Mouse (Mus musculus) monocyte, adult 2 months (primary cell): Measurements from ENCODE around the gene Clic4.

Experiments
- DNase-seq, 2 experiments: peaks; one replicate each; pipeline ENCODE4 v3.0.0; 2022; ENCODE audit warnings: low spot score in 2 of 2, low read depth in 1 of 2

Gene Clic4

DNA sequence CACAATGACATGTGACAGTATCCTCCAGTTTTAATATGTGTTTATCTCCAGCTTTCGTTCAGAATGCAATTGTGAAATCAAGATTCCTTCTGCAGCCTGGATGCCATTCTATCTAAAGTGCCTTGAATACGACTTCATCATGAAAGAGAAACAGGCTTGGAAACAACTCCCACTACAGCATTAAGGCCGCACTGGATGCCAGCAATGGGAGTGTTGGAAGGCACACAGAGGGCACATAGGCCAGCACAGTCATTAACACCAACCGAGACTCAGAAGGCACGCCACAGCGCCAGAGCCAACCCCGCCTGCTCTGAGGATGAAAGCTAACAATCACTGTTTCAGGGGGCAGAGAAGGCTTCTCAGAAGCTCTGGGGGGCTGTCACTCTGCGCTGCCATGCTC is 37.1 kb downstream of the Clic4 start:
- DNase-seq: no peak

DNA sequence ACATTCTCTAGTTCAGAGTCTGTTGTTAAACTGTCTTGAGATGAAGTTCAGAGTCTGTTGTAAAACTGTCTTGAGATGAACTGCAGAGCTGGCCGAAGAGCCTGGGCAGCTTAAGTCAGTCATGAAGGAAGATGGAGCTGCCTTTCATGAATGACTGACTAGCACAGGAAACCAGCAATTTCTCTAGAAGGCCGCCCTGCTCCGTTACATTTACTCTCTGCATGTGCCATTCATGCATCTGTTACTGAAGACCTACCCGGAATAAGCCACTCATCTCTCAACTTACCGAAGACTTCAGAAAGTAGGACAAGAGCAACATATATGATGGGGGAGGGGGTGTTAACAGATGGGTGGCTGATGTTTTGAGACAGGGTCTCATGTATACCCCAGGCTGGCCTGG is 40.1 kb downstream of the Clic4 start:
- no peak for DNase-seq

DNA sequence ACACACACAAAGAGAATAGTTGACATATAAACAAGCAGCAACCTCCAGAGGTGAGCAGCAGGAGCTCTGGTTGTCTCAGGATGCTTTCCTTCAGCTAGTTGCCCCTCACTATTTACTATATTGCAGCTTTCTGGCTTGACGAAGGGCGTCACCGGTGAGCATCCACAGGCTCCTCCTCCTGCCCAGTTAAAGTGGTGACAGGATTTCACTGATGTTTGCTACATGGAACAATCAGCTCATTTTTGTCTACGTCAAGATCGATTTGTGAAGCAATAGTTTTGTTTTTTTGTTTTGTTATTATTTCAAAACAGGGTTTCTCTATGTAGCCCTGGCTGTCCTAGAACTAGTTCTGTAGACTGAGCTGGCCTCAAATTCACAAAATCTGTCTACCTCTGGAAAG is 41.1 kb downstream of the Clic4 start:
- no peak for DNase-seq

DNA sequence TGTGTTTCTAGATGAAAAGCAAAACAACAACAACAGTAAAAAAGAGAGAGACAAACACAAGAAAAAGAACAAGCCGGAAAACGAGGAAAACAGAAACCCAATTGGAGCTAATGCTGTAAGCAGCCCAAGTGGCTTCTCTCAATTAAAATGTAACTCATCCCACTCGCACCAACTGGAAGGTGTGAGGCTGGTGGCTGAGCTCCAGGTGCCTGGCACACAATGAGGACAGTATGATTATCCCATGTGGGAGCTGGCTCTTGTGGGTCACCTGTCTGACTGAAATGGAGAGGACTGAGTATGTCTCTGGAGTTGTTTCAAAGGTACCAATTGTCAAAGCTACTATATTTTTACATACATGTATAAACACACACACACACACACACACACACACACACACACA is 41.5 kb downstream of the Clic4 start:
- no peak for DNase-seq

DNA sequence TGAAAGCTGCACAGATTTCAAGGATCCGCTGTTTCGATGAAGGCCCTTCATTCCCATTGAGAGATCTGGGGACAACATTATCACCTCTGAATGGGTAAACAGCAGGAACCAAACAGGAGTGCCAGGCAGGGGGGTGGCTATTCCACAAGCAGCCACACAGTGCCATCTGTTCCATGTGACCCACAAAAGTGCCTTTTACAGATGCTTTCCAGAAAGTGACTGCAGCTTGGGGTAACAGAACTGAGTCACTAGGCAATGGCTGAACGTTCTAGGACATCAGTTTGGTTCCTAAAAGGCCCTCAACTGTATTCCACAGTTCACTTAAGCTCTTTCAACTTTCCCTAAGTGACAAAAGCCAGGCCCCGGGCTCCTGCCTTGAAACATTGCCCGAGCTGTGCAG is 42.0 kb downstream of the Clic4 start:
- no peak for DNase-seq

DNA sequence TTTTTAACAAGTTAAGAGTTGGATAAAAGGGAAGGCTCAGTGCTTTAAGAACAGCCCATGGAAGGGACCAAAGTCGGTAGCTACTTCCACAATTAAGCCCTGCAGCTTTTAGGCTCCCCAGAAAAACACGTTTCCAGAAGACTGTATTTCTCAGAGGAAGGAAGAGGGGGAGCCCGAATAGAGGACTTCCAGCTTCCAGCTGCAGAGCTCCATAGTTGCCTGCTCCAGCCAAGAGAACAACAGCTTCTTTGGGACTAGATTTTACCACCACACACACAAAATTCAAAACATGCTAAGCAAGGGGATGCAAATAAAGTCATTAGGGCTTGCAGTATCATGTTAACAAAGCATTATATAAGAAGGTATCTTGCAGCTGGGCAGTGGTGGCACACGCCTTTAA is 42.7 kb downstream of the Clic4 start:
- DNase-seq: no peak

DNA sequence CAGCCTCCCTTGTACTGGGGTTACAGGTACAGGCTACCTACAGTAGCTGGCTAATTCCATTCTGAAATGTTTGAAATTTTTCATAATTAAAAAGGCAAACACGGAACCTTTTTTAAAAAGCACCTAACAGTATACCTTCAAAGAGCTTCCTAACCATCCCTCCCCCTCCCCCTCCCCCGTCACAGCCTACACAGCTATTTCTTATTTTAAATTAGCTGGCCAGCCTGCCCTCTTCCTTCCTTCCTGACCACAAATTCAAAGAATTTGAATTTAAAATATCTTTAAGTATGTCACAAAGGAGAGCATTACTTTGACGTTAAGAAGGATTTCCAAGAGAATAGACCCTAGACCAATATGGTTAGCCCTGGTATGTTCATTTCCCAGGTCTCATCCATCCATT is 44.5 kb downstream of the Clic4 start:
- no peak for DNase-seq

DNA sequence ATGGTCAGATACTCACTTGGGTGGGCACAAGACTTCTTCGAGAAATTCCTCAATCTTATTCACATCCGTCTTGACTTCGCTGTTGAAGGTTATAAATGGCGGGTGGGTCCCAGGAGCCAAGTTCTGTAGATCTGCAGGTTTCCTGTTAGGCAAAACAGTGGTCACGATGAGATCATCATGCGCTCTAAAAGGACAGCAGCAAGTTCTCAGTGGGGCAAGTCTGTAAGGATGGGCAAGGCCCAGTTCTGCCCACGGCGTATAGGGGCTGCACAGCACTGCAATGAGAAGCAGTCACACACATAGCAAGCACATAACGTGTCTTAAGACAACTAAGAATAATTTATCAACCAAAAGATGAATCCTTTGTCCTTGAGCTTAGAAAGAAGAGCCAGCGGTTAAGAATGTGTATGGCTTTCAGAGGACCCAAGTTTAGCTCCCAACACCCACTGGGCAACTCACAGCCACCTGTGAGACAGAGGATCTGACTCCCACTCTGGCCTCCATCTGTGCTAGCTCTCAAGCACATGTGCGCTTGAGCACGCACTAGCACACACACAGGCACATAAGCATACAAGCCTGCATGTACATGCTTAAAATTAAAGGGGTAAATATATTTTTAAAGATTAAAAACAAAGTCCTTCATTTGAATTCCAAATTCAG is 46.5 kb downstream of the Clic4 start:
- DNase-seq: no peak

DNA sequence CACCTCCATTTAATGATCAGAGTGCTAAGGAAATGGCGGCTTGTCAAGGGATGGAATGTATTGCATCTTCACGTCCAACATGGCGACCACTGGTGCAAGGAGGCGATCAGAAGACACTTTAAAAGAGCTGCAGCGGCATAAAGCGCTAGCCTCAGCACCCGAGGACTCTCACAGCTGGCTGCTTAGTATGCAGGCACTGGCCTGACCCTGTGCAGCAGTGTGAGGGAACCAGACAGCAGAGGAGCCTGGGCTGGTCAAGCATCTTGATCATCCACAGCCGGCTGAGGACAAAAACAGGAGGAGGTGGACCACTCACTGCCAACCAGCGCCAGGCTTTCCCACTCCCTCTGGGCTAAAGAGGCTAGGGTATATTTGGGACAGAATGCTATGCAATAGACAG is 48.8 kb downstream of the Clic4 start:
- no peak for DNase-seq

DNA sequence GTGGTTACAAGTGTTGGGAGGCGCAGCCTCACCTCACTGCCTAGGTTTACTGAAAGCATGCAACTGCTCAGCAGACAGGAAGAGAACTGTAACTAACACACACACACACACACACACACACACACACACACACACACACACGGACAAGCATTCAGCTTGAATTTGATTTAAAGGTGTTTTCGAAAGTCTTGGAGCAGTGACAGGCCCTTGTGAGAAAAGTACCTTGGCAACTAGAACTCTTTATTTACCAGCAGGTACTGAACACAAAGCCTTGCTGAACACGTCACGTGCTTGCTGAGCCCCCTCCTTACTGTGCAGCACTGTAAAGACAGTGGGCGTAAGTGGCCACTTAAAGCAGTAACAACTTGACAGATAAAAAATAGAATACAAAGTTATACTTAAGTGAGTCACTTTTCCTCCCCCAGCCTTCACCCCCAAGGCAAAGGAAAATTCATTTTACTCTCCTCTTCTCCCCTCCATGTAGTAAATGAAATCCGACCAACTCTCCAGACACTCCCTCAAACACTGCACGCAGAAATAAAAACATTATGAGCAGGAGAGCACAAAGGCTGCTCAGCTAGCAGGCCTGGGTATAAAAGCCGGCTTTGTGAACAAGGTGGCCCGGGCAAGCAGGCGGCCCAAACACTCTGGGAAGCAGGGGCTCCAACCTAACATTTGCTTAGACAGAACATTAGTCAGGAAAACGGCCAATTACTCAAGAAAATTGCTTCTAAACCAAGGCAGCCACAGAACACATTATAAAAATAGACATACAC is 50.8 kb downstream of the Clic4 start:
- DNase-seq: no peak

DNA sequence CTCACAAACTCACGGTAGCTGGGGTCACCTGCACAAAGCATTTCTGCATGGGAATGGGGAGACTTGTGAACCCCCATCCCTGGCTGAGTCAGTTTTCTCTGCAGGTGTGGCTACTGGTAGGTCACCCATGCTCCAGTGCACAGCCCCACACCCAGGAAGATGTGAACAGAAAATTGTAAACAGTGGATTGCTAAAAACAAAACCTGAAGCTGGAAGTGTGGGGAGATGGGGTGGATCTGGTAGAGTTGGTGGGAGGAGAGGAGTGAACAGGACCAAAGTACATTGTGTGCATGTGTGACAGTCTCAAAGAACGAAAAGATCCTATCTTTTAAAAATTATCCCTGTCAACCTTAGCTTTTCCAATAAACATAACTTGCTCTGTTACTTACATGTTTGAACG is 52.0 kb downstream of the Clic4 start:
- no peak for DNase-seq

DNA sequence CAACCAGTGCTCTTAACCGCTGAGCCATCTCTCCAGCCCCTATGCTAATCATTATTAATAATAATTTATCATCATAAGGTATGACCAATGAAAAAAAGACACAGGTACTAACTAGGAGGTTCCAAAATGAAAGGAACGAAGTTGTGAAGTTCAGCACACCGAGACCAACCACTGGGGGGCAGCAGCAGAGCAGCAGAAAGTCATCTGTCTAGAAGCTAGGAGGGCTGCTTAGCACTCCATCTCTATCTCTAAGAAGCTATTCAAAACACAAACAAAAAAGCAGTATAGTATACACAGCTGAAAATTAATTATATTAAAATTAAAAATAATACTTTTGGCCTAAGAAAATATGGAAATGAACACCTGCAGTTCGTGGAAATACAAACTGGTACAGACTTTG is 53.0 kb downstream of the Clic4 start:
- DNase-seq: peak in 1 of 2 experiments; percentile 48

DNA sequence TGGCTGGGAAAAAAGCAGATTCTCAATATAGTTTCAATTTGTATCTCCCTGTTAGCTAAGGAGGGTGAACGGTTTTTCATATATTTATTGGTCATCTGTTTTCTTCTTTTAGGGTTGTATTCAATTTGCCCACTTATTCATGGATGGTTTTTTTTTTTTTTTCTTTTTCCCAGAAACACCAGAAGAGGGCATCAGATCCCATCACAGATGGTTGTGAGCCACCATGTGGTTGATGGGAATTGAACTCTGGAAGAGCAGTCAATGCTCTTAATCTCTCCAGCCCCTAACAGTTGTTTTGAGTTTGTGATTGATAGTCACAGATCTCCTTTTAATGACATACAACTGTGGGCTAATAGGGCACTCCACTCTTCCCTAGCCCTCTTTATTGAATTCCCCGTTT is 62.8 kb downstream of the Clic4 start:
- DNase-seq: no peak

DNA sequence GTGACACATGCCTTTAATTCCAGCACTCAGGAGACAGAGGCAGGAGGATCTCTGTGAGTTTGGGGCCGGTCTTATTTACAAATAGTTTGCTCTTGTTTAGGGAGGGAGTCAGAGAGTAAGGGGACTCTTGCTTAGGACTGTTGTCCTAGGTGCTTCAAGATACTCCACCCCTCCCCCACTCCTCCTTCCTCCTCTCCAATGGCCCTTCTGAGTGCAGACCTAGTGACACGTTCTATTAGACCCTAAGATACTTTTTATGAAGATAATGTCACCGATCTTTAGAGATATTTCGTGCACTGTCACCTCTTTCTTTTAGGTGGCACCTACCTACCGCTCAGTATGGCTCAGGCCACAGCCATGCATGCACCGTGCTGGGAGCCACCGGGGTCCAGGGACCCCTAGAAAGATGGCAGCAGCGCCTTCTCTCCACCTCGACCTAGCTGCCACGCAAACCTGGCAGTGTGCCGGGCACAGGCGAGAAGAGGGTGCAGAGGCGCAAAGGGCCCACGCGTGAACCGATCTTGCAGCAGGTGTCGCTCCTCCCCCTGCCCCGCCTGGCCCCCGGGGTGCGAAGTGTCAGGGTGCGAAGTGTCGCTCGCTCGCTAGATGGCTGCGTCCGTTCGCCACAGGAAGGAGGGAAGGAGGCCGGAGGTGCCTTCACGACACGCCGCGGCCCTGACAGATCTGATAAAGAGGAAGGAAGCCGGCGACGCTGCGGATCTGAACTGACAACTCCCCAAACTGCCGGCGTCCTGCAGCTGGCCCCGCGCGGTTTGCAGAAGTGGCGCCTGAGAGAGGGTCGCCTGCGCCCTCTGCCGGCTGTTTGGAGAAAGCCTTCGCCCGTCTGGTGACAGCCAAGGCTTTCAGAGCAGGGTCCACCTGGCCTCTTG is 66.7 kb downstream of the Clic4 start:
- DNase-seq: peak; percentile 90 to 93

DNA sequence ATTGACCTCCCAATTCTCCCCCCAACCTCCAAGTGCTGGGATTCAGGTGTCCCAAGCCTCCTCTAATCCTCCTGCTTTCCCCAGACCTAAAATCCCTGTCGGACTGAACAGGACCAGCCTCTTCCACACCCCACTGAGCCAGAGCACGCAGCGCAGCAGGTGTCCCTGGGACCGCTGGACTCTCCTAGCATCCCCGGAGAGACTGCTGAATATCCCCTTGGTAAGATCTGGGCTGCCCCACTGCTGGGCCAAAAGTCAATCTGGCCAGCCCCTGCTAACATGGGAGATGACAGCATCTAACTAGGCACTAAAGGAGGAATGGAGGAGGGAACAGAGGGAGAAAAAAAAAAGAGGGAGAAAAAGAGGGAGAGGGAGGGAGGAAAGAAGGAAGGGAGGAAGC is 67.4 kb downstream of the Clic4 start:
- no peak for DNase-seq

DNA sequence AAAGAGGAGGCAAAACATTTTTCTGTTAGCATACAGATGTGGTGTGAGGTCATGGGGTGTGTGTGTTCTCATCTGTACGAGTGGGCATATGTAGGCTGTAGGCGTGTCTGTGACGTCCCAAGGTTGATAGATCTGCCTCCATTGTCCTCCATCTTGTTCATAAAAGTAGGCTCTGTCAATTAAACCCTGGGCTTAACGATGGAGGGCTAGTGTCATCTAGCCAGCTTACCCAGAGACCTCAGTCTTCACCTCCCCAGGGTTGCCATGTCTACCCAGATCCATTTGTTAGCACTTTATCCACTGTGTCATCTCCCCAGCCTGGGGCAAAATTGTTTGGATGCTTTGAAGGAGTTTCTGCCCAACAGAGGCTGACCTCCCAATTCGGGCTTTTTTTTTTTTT is 67.9 kb downstream of the Clic4 start:
- DNase-seq: no peak

DNA sequence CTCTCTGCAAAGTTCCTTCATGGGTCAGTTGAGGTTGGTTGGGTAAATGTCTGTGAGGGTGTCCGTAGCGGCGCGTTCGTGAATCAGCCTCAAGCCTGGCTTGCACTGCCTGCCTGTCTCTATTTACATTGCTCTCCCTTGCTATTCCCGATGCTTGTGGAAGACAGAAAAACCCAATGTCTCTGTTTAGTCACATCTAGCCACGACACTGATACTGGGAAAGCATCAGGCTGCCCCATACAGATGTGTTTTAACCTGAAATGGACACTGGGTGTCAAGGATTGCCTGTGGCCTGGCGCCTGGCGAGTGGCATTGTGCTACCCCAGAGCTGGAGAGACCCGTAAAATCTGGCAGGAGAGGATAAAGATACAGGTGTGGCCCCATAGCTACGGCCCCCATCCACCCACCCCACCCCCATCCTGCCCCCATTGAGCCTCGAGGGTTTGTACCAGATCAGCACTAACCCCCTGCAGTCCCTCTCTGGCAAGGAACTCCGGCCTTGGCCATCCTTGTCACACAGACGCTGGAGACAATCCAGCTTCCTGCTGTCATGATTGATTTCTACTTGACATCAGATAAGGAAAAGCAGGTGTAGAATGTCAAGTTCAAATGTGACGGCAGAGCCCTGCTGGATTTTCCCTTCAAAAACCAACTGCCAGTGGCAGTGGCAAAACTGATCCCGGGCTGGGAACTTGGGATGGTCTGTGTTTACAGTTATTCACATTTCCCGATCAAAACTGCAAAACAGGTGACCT is 68.6 kb downstream of the Clic4 start:
- DNase-seq: no peak

DNA sequence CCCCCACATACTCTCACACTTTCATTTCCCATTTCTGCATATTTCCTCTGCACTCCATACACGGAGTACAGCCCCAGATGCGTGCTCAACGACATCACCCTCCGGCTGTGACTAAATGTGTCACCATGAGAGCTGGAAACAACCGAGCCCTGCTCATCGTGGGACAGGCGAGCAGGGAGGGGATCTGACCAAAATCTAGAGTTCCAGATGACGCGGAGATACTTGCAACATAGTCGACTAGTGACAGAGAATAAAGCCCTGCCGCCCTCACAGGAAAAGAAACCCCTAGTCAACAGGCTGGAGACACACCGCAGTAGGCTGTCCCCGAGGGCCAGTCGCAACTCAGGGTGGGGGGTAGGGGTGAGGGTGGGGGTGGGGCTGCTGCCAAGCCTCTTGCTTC is 69.3 kb downstream of the Clic4 start:
- DNase-seq: peak; percentile 86 to 88

DNA sequence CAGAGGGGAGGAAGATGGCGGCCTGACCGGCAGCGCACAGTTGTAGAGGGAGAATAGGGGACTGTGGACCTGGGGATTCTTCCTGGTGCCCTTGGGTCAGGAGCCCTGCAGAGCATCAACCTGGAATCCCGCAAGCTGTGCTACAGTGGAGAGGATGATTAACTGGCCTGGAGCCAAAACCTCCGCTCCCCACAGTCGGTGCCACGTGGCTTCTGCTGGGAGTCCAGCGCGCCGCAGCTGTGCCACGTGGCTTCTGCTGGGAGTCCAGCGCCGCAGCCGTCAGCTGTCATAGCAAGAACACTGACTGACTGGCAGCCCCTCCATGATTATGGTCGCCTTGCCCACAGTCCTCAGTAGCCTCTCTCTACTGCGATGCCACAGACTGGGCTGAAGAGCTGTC is 70.8 kb downstream of the Clic4 start:
- DNase-seq: no peak

DNA sequence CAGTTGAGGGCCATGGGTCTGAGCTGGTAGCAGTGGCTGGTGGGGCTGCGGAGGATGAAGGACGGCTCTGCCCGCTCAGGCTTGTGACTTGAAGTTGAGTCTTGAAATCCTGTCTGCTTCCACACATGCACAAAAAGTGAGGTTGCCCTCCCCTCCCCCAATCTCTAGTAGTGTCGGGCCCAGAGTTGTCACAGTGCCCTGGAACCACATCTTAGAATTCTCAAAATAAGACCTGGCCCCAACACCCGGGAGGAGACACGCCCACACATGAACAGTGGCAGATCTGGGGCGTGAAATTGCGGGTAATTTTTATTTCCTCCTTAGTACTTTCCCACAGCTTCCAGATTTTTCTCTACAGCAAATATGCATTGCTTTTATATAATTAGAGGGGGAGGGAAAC is 74.8 kb downstream of the Clic4 start:
- no peak for DNase-seq

DNA sequence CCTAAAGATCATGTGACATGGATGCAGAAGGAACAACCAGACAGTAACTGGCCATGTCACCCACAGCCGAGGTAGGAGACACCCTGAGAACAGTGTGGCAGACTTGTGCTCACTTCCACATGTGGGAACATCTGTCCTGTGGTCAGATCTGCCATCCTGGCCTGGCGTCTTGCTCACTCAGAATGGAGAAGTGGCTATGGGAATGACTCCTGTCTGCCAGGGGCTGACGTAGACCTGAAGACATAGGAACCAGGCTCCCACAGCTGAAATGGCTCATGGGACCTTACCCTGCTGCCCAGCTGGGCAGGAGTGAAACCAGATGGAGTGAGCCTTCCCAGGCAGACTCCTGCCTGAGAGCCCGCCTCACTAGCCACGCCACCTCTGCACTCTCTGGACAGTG is 79.8 kb downstream of the Clic4 start:
- peak; percentile 75 to 76 for DNase-seq
